Mouse (Mus musculus) layer of hippocampus, adult 8-10 months (tissue): ENCODE data around the gene Paqr7. TPM values are rescaled to one million over a fixed set of nuclear protein-coding genes. Genes with fewer than 3 reads are reported as not detected.
A peak's percentile ranks its signal among the peaks of the same experiment; 100 is the strongest.

ENCODE experiments used
- DNase-seq, 2 experiments: peaks; one replicate each; pipeline ENCODE4 v3.0.0; 2022; ENCODE audit warnings: low spot score in 2 of 2
- total RNA-seq, 4 experiments: library from RNA; stranded (reverse); gene quantifications; 2 replicates each; pipeline ENCODE4 v1.2.4; 2022

The Paqr7 gene
- total RNA-seq, 4 experiments from 2014 or later: 55.4 to 75.1 (median 63.4) TPM

DNA sequence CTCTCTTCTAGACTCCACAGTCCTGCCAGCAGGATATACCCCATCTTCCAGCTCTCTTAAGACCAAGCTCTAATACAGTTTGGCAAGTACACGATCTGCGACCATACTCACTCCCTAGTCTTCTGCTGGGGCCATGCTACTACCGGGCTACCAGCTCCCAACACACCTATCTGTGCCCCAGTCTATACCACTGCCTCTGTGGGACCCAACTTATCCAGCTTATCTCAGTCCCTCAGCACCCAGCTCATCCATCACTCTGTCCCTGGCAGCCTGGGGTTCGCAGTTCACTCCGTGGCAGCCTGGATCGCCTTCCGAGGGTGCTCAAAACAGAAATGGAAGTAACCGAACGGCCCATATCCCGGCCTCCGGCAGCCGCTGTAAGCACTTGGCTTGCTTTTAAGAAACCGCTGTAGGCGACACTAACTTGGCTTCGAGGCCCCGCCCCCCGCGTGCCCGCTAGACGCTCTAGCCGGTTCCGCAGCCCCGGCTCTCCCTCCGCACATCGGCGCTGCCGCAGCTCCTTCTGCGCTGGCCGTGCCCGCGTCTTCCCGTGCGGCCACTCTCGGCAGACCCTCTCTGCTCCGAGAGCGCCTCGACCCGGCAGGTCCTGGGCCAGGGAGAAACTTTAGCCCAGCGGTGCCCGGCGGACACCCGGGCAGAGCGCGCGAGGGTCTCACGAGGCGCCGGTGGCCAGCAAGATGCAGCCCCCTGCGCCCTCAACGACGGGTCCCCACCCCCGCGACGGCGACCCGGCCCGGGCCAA lies 37.8 kb downstream of the Paqr7 start:
- no peak for DNase-seq

GRCm38 (mm10) chr4:134534932-134535786 lies 38.7 kb downstream of the Paqr7 start, which contains the start of gene Mtfr1l:
TSS of gene Mtfr1l (minus strand) at chr4:134535387.
- DNase-seq: peak; percentile 94 to 96

DNA sequence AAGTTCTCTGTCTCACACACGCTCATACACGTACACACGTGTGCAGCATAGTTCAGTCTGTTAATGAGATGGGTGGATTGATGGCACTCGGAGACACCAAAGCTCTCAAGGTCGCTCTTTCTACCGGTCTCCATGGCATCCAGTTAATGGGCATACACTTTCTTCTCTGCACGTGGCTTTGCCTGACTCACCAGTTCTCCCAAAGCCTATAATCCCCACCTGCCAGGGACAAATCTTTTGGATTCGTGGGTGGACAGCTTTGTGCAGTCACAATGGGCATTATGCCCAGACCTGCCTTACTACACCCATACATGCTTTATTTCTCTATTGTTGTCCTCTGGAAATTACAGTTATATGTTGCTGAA lies 39.3 kb downstream of the Paqr7 start:
- DNase-seq: peak; percentile 63 to 69

DNA sequence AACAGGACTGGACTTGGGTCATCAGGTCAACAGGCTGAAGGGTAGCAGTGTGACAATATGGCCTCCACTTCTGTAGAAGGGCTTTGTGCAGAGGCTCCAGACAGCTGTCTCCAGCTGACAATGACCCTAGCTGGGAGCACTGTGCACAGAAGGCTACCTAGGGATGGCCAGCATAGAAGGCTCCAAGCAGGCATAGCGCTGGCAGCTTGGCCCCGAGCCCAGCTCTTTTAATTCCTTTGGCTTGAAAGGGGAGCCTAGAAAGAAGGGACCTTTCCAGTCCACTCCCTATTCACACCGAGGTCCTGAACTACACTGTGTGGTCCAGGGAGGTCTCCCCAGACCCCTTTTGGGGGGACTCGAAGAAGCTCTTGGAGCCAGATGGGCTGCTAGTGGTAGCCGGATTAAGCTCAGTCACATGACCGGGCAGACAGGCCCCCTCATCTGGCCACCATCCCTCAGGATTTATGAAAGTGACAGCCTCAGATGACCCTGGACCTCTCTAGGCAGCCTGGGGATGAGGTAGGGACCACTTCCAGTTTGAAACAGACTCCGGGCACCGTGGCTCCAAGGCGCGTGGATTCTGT lies 42.6 kb downstream of the Paqr7 start:
- no peak for DNase-seq

DNA sequence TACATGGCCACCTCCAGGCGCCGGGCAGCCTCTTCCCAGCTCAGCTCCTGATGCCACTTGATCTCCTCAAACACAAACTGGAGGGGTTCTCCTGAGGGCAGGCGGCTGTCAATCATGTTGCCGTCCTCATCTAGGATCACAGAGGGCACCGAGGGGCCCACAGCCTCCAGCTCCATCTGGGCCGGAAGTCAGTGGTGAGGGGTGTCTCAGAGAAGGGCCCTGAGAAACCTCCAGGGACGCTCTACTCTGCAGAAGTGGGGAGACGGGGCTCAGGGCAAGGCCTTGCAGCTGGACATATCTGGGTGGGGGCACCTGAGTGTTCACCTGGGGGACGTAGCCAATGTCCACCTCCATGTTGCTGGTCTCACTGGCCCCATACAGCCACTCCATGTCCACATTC lies 46.2 kb downstream of the Paqr7 start:
- no peak for DNase-seq

DNA sequence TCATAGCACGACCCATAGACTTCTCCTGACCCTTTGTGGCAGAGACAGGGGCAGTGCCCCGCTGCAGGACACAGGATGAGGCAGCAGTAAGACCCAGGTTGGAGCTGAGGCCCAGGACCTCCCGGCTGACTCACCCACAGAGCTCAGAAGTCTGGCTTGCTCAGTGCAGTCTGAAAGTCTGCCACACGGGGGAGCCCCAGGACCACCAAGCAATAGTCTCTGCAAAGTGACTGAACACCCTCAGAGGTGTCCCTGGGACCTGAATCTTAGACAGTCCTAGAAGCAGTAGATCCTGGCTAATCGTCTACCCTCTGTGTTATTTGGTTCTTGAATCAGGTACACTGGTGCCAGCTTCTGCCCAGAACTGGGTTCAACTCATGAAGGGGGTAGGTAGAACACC lies 46.8 kb downstream of the Paqr7 start:
- DNase-seq: peak; percentile 78 to 96

DNA sequence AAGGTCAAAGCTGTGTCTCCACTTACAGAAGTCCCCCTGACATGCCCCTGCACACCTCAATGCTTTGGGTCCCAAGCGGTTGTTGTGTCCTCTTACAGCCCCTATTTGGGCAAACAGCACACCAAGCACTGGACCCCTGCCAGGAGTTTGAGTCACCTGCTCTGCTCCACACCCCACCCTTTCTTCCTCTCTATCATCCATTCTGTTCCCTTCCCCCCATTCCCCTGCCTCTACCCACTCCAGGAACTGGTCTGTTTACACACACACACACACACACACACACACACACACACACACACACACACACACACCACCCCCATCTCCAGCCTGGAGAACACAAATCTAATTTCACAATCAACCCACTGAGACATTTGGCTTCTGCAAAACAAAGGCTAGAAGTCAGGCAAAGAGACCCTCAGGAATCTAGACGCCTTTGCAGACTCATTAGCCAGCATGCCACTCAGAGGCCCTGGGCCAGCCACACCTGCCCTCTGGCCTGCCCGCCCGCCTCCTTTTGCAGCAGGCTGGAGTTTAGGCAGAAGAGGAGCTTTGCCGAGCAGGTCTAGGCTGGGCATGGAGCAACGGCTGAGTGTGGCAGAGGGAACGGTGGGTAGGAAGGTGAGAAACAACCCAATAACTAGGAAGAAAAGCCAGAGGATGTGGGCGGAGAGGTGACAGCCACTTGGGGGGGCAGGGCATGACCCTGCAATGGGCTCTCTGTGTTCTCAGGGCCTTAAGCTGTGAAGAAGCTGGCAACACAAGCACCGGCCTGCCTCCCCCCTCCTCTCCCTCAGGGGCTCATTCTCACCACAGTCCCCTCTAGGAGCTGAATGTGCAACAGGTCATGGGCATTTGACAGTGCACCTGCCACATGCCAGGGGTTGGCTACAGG lies 50.6 kb downstream of the Paqr7 start:
- no peak for DNase-seq

- DNase-seq: no peak
Measured at GRCm38 (mm10) chr4:134548169-134548938, 51.9 kb downstream of the Paqr7 start.

GRCm38 (mm10) chr4:134549899-134550298 lies 53.4 kb downstream of the Paqr7 start:
- no peak for DNase-seq

GRCm38 (mm10) chr4:134551494-134552316 lies 55.2 kb downstream of the Paqr7 start, which contains the start of gene Selenon:
TSS of gene Selenon (minus strand) at chr4:134552166.
- no peak for DNase-seq

DNA sequence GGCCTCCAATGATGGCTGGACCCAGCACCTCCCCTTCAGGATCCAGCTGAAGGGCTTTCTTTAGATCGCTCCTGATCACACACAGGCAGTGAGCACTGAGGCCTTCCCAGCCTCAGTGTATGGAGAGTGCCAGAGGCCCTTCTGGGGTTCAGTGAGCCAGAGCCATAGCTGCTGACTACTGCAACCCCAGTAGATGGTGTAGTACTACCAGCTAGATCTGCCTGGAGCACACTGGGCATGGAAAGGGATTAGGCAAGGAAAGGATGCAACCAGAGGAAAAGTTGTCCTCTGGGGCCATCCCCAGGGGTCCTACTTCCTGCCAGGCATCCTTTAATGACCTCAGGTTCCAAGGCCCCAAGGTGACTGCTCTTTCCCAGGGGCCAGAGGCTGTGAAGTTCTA lies 57.1 kb downstream of the Paqr7 start:
- no peak for DNase-seq

GRCm38 (mm10) chr4:134555956-134556580 lies 59.6 kb downstream of the Paqr7 start:
- DNase-seq: no peak

DNA sequence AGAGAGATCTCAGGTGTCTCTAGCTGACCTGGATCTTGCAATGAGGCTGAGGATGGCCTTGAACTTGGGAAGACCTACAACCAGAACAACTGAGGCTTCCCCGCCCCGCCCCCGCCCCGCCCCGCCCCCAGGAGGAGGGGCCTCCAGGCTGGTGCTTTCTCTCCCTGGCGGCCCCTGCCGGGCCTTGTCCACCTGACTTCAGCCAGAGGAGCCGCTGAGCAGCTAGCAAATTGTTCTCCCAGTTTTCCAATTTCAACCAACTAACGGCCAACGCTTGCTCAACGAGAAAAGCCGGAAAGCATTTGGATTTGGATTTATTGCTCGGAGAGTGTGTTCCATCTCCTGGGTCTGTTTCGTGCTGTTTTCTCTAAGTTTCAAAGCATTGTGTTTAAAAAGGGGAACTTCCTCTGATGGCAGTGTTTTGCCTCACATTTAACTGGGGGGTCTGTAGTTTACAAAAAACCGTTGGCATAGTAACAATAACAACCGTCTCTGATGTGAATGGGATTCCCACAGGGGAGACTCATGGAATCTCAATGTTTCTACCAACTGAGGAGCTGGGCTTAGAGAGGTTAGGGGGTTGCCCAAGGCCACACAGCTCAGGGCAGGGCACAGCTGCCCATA lies 61.2 kb downstream of the Paqr7 start:
- no peak for DNase-seq

GRCm38 (mm10) chr4:134558570-134559113 lies 62.1 kb downstream of the Paqr7 start:
- DNase-seq: no peak

DNA sequence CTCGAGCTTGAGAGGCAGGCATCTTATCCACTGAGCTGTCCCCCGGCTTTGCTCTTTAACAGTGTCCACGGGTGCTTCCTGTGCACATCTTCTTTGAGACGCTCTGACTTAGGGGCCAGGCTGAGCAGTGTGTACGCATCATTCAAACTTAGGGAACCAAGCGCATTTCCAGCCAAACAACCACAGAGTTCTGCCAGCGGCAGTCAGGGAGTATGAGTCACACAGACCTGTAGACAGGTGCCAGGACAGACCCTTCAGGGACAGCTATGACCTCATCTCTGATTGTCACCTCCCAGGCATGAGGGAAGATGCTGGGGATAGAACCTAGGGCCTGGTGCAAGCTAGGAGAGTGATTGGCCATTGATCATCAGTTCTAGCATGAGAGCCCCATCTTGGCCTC lies 62.7 kb downstream of the Paqr7 start:
- DNase-seq: no peak
